Mouse (Mus musculus) layer of hippocampus, postnatal 10 days (tissue): ENCODE results near the gene Tcerg1l. TPM values are rescaled to one million over a fixed set of nuclear protein-coding genes. Genes with fewer than 3 reads are reported as not detected.

Experiments used
- DNase-seq, 2 experiments: peaks; one replicate each; pipeline ENCODE4 v3.0.0; 2021; ENCODE audit warnings: low spot score in 2 of 2
- total RNA-seq, 2 experiments: library from RNA; stranded (reverse); gene quantifications; 2 replicates each; pipeline ENCODE4 v1.2.3; 2021

Tcerg1l gene
- total RNA-seq, 2 experiments from 2014 or later = 12.8 to 16.1 TPM

- DNase-seq = peak in 1 of 2 experiments; percentile 23
These were observed 32.0 kb downstream of the Tcerg1l start for GRCm38 (mm10) chr7:138365519-138365918.

GRCm38 (mm10) chr7:138357475-138357874 is 40.1 kb downstream of the Tcerg1l start:
- DNase-seq = no peak

- DNase-seq = no peak
These were observed 40.7 kb downstream of the Tcerg1l start for GRCm38 (mm10) chr7:138356655-138357449.

- DNase-seq = no peak
These were observed 52.1 kb downstream of the Tcerg1l start for GRCm38 (mm10) chr7:138345451-138345850.

- DNase-seq = no peak
These were observed 59.1 kb downstream of the Tcerg1l start for GRCm38 (mm10) chr7:138338451-138338850.

GRCm38 (mm10) chr7:138337946-138338345 is 59.6 kb downstream of the Tcerg1l start:
- DNase-seq = no peak

- DNase-seq = no peak
These were observed 64.9 kb downstream of the Tcerg1l start for GRCm38 (mm10) chr7:138332504-138333168.

GRCm38 (mm10) chr7:138331266-138331665 is 66.3 kb downstream of the Tcerg1l start:
- no peak for DNase-seq

- no peak for DNase-seq
These were observed 68.9 kb downstream of the Tcerg1l start for GRCm38 (mm10) chr7:138328637-138329036.

- DNase-seq = no peak
These were observed 70.8 kb downstream of the Tcerg1l start for GRCm38 (mm10) chr7:138326760-138327159.

GRCm38 (mm10) chr7:138313733-138314132 is 83.8 kb downstream of the Tcerg1l start:
- DNase-seq = no peak

- no peak for DNase-seq
These were observed 91.4 kb downstream of the Tcerg1l start for GRCm38 (mm10) chr7:138306126-138306525.

- no peak for DNase-seq
These were observed 112.7 kb downstream of the Tcerg1l start for GRCm38 (mm10) chr7:138284790-138285189.

GRCm38 (mm10) chr7:138275263-138275662 is 122.3 kb downstream of the Tcerg1l start:
- DNase-seq = no peak

GRCm38 (mm10) chr7:138271328-138271727 is 126.2 kb downstream of the Tcerg1l start:
- no peak for DNase-seq

- no peak for DNase-seq
These were observed 128.1 kb downstream of the Tcerg1l start for GRCm38 (mm10) chr7:138269386-138269785.

- no peak for DNase-seq
These were observed 129.4 kb downstream of the Tcerg1l start for GRCm38 (mm10) chr7:138267976-138268646.

- DNase-seq = peak in 1 of 2 experiments; percentile 24
These were observed 148.9 kb downstream of the Tcerg1l start for GRCm38 (mm10) chr7:138248612-138249011.

- peak; percentile 38 to 44 for DNase-seq
These were observed 149.4 kb downstream of the Tcerg1l start for GRCm38 (mm10) chr7:138248176-138248575.

- DNase-seq = no peak
These were observed 150.8 kb downstream of the Tcerg1l start for GRCm38 (mm10) chr7:138246684-138247083.

- DNase-seq = no peak
These were observed 155.3 kb downstream of the Tcerg1l start for GRCm38 (mm10) chr7:138242229-138242628.

- no peak for DNase-seq
These were observed 159.8 kb downstream of the Tcerg1l start for GRCm38 (mm10) chr7:138237708-138238225.
